Mouse (Mus musculus) olfactory bulb, adult 2 months (tissue): ENCODE results near the gene Susd3. TPM values are rescaled to one million over a fixed set of nuclear protein-coding genes. Genes with fewer than 3 reads are reported as not detected.

Experiments
- H3K27ac ChIP-seq: fragments of 200-500 bp; 2 replicates; pipeline ENCODE4 v1.5.1; 2012; ENCODE audit warnings: low read depth, low read length; ENCODE audit not compliant: insufficient read depth
- H3K4me1 ChIP-seq: fragments of 200-500 bp; 2 replicates; pipeline ENCODE4 v1.6.1; 2012; ENCODE audit warnings: low read length; ENCODE audit not compliant: control insufficient read depth, insufficient read depth
- H3K4me3 ChIP-seq: fragments of 200-500 bp; 2 replicates; pipeline ENCODE4 v1.5.1; 2012; ENCODE audit warnings: mild to moderate bottlenecking, low read depth, low read length, moderate library complexity; ENCODE audit not compliant: insufficient read depth
- CTCF ChIP-seq: fragments of 200-500 bp; IDR thresholded peaks from 2 replicates; pipeline ENCODE4 v1.5.1; 2012; ENCODE audit warnings: low read depth, mild to moderate bottlenecking, low read length, moderate library complexity; ENCODE audit not compliant: insufficient read depth
- POLR2A ChIP-seq: fragments of 200-500 bp; IDR thresholded peaks from 2 replicates; pipeline ENCODE4 v1.6.1; 2012; ENCODE audit warnings: mild to moderate bottlenecking, low read depth, low read length, moderate library complexity; ENCODE audit not compliant: insufficient read depth
- WGBS: fragments of 180-500 bp; shearing (Covaris S2); methylation state at CpG from one replicate; pipeline ENCODE4 v1.1.7; 2018; 5-methylcytosine and 5-hydroxymethylcytosine counted together
- polyA plus RNA-seq: library from polyadenylated mRNA; stranded (reverse); fragments of >200 nt; gene quantifications from 2 replicates; pipeline ENCODE4 v1.2.4, GENCODE M21; 2012; ENCODE audit warnings: low replicate concordance; ENCODE audit not compliant: missing spikeins, insufficient read depth, insufficient read length

Susd3 gene
- polyA plus RNA-seq, 1 experiment, result not detected

DNA sequence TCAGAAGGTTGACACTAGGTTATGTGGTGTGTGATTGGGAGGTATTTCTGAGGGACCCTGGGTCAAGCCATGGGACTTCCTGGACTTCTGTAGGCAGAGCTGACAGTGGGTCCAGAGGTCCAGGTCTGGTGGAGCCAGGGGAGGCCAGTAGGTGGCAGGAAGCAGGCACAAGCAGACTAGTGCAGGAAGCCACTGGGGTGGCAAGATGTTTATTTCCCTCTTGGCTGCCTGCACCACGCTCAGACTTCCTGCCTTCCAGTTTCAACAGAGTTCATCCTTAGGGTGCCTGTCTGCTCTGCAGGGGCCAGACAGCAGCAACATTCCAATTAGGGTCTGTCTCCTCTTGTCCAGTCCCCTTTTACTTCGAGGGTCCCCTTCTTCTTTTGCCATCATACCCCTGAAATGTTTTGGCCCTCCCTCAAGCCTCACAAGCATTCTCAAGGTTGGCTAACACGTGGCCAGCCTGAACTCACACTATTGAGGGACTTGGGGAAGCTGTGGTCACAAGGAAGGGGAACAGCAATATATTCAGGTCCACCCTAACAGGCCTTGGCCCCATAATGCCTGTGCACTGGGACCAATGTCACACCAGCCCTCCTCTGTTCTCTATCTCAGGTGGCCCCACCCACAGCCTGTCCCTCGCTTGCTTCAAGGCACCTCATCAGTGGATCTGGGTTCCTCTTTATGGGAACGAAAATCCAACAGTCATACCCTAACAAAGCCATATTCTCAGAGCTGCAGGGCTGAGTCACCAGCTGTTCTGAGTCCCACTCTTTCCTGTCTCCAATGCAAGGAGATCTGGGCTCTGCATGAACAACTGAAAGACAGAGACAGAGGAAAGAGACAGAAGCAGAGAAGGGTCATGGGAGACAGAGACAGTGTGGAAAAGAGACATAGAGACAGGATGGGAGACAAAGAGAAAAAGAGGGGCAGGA, 23.6 kb upstream of the Susd3 start:
- Histone ChIP-seq H3K27ac (no peak overlapping the region), H3K4me1 (peaks cover 12% of the 10 kb centered on the region), H3K4me3 (no peak overlapping the region)
- 57% methylated on average over 5 of the region's 5 CpGs for WGBS
- no peak for TF ChIP-seq POLR2A
- TF ChIP-seq CTCF, result no peak

DNA sequence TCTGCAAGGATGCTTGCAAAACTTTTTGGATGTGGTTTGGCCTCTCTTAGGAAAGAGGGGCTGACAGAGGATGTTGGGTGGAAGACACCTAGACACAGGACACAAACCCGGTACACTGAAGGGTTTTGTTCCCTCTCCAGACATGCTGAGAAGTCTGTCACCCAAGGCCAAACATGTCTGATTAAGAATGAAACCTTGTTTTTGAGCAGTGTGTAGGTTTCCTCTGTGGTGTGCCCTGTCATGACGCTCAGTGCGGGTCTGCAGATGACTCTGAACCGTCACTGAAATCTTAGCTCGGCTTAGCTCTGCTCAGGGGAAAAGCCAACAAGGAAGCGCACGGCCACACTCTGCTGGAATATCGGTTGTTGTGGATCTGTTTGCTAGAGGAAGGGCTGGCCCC, 22.0 kb upstream of the Susd3 start:
- Histone ChIP-seq H3K27ac (no peak overlapping the region), H3K4me1 (peaks cover 12% of the 10 kb centered on the region), H3K4me3 (no peak overlapping the region)
- WGBS, result 90% methylated on average over 8 of the region's 8 CpGs
- TF ChIP-seq POLR2A, result no peak
- no peak for TF ChIP-seq CTCF

DNA sequence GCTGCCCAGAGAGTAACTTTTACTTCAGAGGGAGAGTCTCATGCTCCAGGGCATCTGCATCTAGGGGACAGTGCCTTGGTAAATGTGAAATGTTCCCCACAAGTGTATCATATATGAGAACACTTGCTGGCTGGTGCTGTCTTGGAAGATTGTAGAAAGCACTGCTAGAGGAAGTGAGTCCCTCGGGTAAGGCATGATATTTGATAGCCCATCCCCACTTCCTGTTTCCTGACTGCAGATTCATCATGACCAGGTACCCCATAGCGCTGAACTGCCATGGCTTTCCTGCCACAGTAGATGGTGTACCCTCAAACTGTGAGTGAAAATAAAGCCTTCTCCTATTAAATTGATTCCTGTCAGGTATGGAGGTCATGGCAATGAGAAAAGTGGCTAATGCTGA, 19.1 kb upstream of the Susd3 start:
- TF ChIP-seq CTCF (no peak), POLR2A (no peak)
- no peak overlapping the region for H3K4me3 ChIP-seq
- no peak overlapping the region for H3K27ac ChIP-seq
- peaks cover 6% of the 10 kb centered on the region for H3K4me1 ChIP-seq
- WGBS, result 77% methylated on average over 2 of the region's 2 CpGs

DNA sequence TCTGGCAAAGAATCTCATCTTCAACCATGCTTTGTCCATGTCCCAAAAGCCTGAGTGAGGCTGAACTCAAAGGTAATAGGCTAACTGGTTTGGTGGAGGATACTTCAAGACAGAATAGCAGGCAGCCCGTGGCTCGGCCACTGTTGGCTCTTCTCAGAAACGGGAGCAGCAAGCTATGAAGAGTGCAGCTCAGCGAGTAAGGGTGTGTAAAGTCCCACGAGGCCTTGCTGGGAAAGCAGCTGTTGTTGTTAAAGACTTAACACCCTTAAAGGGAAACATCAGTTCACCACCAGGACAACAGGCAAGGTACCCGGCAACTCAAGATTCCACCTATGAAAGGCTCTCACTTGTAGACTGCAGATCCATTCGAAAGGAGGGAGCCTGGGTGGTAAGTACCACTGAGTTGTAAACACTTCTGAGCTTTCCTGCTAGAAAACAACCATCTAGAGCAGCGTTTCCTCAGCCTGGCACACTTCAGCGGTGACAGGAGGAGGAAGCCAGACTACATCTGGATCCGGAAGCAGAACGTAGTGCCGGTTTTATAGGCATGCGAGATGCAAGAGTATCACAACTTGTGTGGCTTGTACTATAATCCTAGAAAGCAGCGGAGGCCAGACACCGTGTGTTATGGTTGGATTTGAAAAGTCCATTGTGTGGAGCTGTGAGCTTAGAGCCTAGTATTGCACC, 11.7 kb upstream of the Susd3 start:
- Histone ChIP-seq H3K4me3 (no peak overlapping the region), H3K27ac (no peak overlapping the region), H3K4me1 (no peaks in the 10 kb centered on the region)
- WGBS, result 67% methylated on average over 15 of the region's 15 CpGs
- no peak for TF ChIP-seq POLR2A
- TF ChIP-seq CTCF, result no peak

DNA sequence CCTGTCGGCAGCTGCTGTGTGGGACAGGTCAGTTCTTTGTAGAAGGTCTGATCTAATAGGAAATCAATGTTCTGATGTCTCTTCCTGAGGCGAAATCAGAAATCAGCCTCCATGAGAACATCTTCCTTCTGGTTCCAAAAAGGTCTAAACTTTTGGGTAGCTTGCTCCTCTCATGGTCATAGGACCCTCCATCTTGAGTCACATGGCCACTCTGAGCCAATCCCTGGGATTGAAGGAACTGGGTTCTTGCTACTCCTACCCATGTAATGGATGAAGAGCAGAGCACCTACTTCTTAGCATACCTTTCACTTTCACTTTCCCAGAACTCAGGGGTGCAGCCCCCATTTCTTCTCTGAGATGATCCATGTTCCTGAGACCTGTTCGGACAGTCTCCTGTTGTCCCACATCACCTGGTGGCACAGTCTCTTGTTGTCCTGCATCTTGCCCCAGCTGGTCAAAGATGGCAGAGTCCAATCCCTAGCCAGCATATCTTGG, 9.4 kb upstream of the Susd3 start:
- TF ChIP-seq CTCF, result no peak
- no peak for TF ChIP-seq POLR2A
- WGBS, result 95% methylated on average over 3 of the region's 3 CpGs

DNA sequence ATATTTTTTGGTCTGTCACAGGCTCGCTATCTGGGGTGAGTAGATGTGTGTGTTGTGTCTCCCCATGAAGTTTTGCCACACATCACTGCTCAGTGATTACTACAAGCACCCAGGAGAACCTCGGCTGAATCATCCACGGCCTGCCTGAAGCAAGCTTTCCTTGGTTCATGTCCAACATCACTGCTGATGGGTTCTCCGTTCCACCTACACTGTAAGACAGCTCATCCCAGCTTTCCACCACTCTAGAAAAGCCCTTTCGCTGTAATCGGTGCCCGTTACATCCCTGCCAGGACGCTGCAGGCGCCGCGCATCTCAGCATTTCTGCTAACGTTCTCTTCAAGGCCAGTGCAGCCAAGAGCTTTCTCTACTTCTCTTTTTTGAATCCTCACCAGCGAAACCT, 4.2 kb upstream of the Susd3 start:
- TF ChIP-seq CTCF (no peak), POLR2A (no peak)
- H3K4me3 ChIP-seq, result no peak overlapping the region
- no peak overlapping the region for H3K27ac ChIP-seq
- WGBS, result 64% methylated on average over 13 of the region's 13 CpGs
- peaks cover 9% of the 10 kb centered on the region for H3K4me1 ChIP-seq

More for the DNA sequence above, 9.4 kb upstream of the Susd3 start:
- Histone ChIP-seq H3K4me3 (no peak overlapping the region), H3K27ac (no peak overlapping the region), H3K4me1 (peaks cover under 1% of the 10 kb centered on the region; the same call in 1 of the 2 replicates)

DNA sequence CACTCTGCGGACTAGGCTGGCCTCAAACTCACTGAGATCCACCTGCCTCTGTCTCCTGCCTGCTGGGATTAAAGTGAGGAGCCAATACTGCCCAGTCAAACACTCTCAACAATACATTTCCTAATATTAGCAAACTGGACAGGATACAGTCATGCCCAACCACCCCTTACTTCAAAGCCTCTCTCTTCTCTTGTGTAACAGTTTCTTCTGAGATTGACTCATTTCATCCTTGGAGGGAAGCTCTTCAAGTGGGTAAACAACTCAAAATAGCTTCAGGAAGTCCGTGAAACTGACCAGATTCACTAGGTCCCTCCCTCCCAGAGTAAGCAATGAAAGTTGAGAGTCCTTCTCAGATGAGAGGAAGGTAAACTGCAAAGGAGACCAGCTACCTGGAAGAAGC, 3.6 kb upstream of the Susd3 start:
- WGBS, result 78% methylated on average over 2 of the region's 2 CpGs
- Histone ChIP-seq H3K27ac (no peak overlapping the region), H3K4me3 (no peak overlapping the region), H3K4me1 (peaks cover 15% of the 10 kb centered on the region)
- no peak for TF ChIP-seq CTCF
- no peak for TF ChIP-seq POLR2A

DNA sequence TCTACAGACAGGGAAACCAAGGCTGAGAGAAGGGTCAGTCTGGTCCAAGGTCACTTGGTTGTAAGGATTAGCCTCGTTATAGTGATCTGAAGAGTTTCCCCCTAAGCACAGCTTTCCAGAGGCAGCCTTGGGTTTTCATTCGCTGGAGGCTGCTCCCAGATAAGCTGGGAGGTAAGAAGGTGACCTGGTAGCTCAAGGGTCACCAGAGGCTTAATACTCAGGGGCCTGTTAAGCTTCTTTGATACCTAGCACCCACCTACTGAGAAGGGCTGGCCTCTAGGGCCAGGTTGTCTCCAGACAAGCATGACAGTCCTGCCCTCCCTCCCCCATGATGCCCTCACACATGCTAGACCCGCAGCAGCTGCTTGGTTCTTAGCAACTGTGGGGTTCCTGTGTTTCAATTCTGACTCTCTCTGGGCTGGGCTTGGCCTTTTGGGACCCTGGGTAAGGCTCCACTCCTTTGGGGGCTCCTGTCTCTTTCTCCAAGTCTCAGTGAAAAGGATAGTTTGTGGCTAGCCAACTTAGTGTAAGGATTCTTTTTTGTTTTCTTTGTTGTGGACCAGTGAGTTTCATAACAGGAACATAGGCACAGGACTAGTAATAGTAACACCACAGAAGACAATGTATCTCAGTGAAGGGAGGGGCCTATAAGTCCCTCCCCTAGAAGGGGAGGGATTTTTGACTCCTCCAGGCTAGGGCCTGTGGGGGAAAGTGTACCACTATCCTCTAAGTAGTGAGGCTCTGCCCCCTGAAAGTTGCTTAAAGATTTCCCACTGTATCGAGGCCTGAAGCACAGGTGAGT, 2.4 kb upstream of the Susd3 start:
- no peak overlapping the region for H3K4me3 ChIP-seq
- no peak overlapping the region for H3K27ac ChIP-seq
- peaks cover 15% of the 10 kb centered on the region for H3K4me1 ChIP-seq
- TF ChIP-seq POLR2A (no peak), CTCF (no peak)
- 69% methylated on average over 4 of the region's 4 CpGs for WGBS
